Comparison of ENCODE assay signal across 12 mouse cellular contexts in the genomic region with DNA sequence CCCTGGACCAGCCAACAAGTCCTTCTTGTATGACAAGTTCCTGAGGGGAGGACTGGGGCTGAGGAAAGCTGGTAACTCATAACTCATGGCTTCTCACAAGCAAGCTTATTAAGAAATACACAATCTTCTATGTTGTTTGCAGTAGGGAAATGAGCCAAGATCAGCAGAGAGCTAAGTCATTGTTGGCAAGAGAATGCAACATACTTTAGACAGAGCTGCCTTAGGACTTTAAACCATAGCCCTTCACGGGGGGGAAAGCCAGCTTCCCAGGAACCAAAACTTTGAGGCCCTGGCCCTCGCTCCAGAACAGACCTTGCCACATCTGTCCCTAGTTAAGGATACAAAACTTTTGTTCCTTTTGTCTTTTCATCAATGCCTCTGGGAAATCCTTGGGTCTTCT. TPM values are rescaled to one million over a fixed set of nuclear protein-coding genes. Genes with fewer than 3 reads are reported as not detected.
DNase-seq lines count a peak whose midpoint lies in the region; ATAC-seq and TF ChIP-seq lines count a peak whose summit lies in the region.
"Had no signal": no experiment of that assay in that cellular context is flagged by ENCODE, and none has a peak within 500 bp of the region (broad histone marks: within the 10 kb centered on the region; RNA-seq: fewer than 3 reads in every experiment).

No protein-coding gene starts in this region.

- no peak overlapping the region for H3K9ac ChIP-seq in midbrain, postnatal 0 days (replicated peaks; ENCODE audit: low read length, poor library complexity, severe bottlenecking)
- no peak overlapping the region for H3K9ac ChIP-seq in midbrain, embryonic 16.5 days (ENCODE audit: low read depth, low read length)
- H3K9ac ChIP-seq in heart, embryonic 16.5 days (ENCODE audit: low read length) = no peak overlapping the region
- H3K9ac ChIP-seq in stomach, postnatal 0 days (ENCODE audit: low read length) = no peak overlapping the region
- no peak overlapping the region for H3K9ac ChIP-seq in hindbrain, embryonic 12.5 days
- H3K9ac ChIP-seq: embryonic facial prominence, embryonic 12.5 days; midbrain, embryonic 12.5 days had no signal

- no peaks in the 10 kb centered on the region for H3K4me1 ChIP-seq in midbrain, postnatal 0 days (ENCODE audit: insufficient read depth, low read length)
- no peaks in the 10 kb centered on the region for H3K4me1 ChIP-seq in midbrain, embryonic 16.5 days (ENCODE audit: control insufficient read depth, insufficient read depth, low read length)
- H3K4me1 ChIP-seq in heart, embryonic 16.5 days (ENCODE audit: control insufficient read depth, insufficient read depth, low read length) = no peaks in the 10 kb centered on the region; the same call in 1 of the 2 replicates
- H3K4me1 ChIP-seq in stomach, postnatal 0 days (replicated peaks; ENCODE audit: control insufficient read depth, insufficient read depth) = no peaks in the 10 kb centered on the region
- no peaks in the 10 kb centered on the region for H3K4me1 ChIP-seq in hindbrain, embryonic 12.5 days
- H3K4me1 ChIP-seq: midbrain, embryonic 12.5 days had no signal

- no peaks in the 10 kb centered on the region for H3K9me3 ChIP-seq in midbrain, postnatal 0 days (ENCODE audit: low read length)
- H3K9me3 ChIP-seq in midbrain, embryonic 16.5 days (replicated peaks; ENCODE audit: control insufficient read depth, low read length, poor library complexity, severe bottlenecking) = no peaks in the 10 kb centered on the region
- no peaks in the 10 kb centered on the region for H3K9me3 ChIP-seq in heart, embryonic 16.5 days (replicated peaks; ENCODE audit: control insufficient read depth, low read length)
- H3K9me3 ChIP-seq in stomach, postnatal 0 days (ENCODE audit: control insufficient read depth, low read length) = no peaks in the 10 kb centered on the region
- H3K9me3 ChIP-seq in hindbrain, embryonic 12.5 days (replicated peaks) = no peaks in the 10 kb centered on the region
- H3K9me3 ChIP-seq: embryonic facial prominence, embryonic 12.5 days; G1E; midbrain, embryonic 12.5 days had no signal

- peak; percentile 21 for DNase-seq in midbrain, postnatal 0 days (ENCODE audit: low spot score)
- peak; percentile 31 to 43 for DNase-seq in kidney, postnatal 4 days
- peak; percentile 25 for DNase-seq in stomach, postnatal 0 days (ENCODE audit: low spot score)
- no peak for DNase-seq in thymus, postnatal 0 days (ENCODE audit: low spot score)
- DNase-seq in left cerebral cortex, adult 9 months (ENCODE audit: low spot score in 2 of 2) = no peak
- DNase-seq: thymus, postnatal 36 days had no signal

- no peak overlapping the region for H3K27ac ChIP-seq in midbrain, postnatal 0 days (ENCODE audit: low read depth, low read length)
- H3K27ac ChIP-seq in midbrain, embryonic 16.5 days (ENCODE audit: low read length) = no peak overlapping the region
- H3K27ac ChIP-seq in heart, embryonic 16.5 days (ENCODE audit: low read length) = no peak overlapping the region
- H3K27ac ChIP-seq in stomach, postnatal 0 days (replicated peaks) = peak overlapping the region; percentile 56
- H3K27ac ChIP-seq in hindbrain, embryonic 12.5 days = no peak overlapping the region
- H3K27ac ChIP-seq: embryonic facial prominence, embryonic 12.5 days; midbrain, embryonic 12.5 days had no signal

- H3K4me2 ChIP-seq in midbrain, postnatal 0 days (ENCODE audit: low read depth, low read length, poor library complexity, severe bottlenecking) = no peak overlapping the region
- H3K4me2 ChIP-seq in midbrain, embryonic 16.5 days (ENCODE audit: low read length) = no peak overlapping the region
- H3K4me2 ChIP-seq in heart, embryonic 16.5 days (ENCODE audit: low read depth, low read length) = no peak overlapping the region
- no peak overlapping the region for H3K4me2 ChIP-seq in stomach, postnatal 0 days (replicated peaks; ENCODE audit: low read depth)
- no peak overlapping the region for H3K4me2 ChIP-seq in hindbrain, embryonic 12.5 days (replicated peaks)
- H3K4me2 ChIP-seq: embryonic facial prominence, embryonic 12.5 days; midbrain, embryonic 12.5 days had no signal

- no peak for TF ChIP-seq CTCF in midbrain, postnatal 0 days (IDR thresholded peaks at IDR 0.05)
- TF ChIP-seq CTCF in stomach, postnatal 0 days (IDR thresholded peaks at IDR 0.05; ENCODE audit: low read depth) = no peak

- no peaks in the 10 kb centered on the region for H3K27me3 ChIP-seq in midbrain, postnatal 0 days (ENCODE audit: insufficient read depth, low read length)
- no peaks in the 10 kb centered on the region for H3K27me3 ChIP-seq in midbrain, embryonic 16.5 days (ENCODE audit: control insufficient read depth, insufficient read depth, low read depth, low read length)
- H3K27me3 ChIP-seq in heart, embryonic 16.5 days (ENCODE audit: control insufficient read depth, insufficient read depth, low read length) = no peaks in the 10 kb centered on the region
- no peaks in the 10 kb centered on the region for H3K27me3 ChIP-seq in stomach, postnatal 0 days (ENCODE audit: control insufficient read depth, insufficient read depth, low read length)
- no peaks in the 10 kb centered on the region for H3K27me3 ChIP-seq in hindbrain, embryonic 12.5 days
- H3K27me3 ChIP-seq: embryonic facial prominence, embryonic 12.5 days; midbrain, embryonic 12.5 days had no signal

- no peaks in the 10 kb centered on the region for H3K36me3 ChIP-seq in midbrain, postnatal 0 days (ENCODE audit: insufficient read depth, low read length)
- H3K36me3 ChIP-seq in midbrain, embryonic 16.5 days (ENCODE audit: control insufficient read depth, insufficient read depth, low read length) = no peaks in the 10 kb centered on the region
- H3K36me3 ChIP-seq in heart, embryonic 16.5 days (ENCODE audit: control insufficient read depth, insufficient read depth) = no peaks in the 10 kb centered on the region
- no peaks in the 10 kb centered on the region for H3K36me3 ChIP-seq in stomach, postnatal 0 days (ENCODE audit: control insufficient read depth, insufficient read depth, low read length)
- H3K36me3 ChIP-seq in hindbrain, embryonic 12.5 days = no peaks in the 10 kb centered on the region
- H3K36me3 ChIP-seq: embryonic facial prominence, embryonic 12.5 days; midbrain, embryonic 12.5 days had no signal

- no peak for ATAC-seq in midbrain, postnatal 0 days (ENCODE audit: low FRiP score)
- no peak for ATAC-seq in midbrain, embryonic 16.5 days
- ATAC-seq in heart, embryonic 16.5 days (replicated peaks; ENCODE audit: extremely low read depth, insufficient read depth, low FRiP score) = peak; percentile 60; the same call in 1 of the 2 replicates
- peak; percentile 84 for ATAC-seq in stomach, postnatal 0 days (ENCODE audit: low FRiP score, low TSS enrichment)
- no peak for ATAC-seq in hindbrain, embryonic 12.5 days (ENCODE audit: low FRiP score)

- no peak overlapping the region for H3K4me3 ChIP-seq in midbrain, postnatal 0 days (ENCODE audit: low read depth, low read length)
- no peak overlapping the region for H3K4me3 ChIP-seq in midbrain, embryonic 16.5 days (ENCODE audit: low read depth, low read length)
- no peak overlapping the region for H3K4me3 ChIP-seq in heart, embryonic 16.5 days (ENCODE audit: low read length)
- no peak overlapping the region for H3K4me3 ChIP-seq in stomach, postnatal 0 days (ENCODE audit: low read depth, low read length)
- no peak overlapping the region for H3K4me3 ChIP-seq in hindbrain, embryonic 12.5 days
- H3K4me3 ChIP-seq: embryonic facial prominence, embryonic 12.5 days; midbrain, embryonic 12.5 days had no signal

- TF ChIP-seq EP300 in stomach, postnatal 0 days (optimal IDR thresholded peaks at IDR 0.05) = no peak

- WGBS in midbrain, postnatal 0 days = 75% methylated on average over 2 of the region's 2 CpGs
- WGBS in midbrain, embryonic 16.5 days = 67% methylated on average over 2 of the region's 2 CpGs
- WGBS in heart, embryonic 16.5 days = 60% methylated on average over 2 of the region's 2 CpGs
- 18% methylated on average over 2 of the region's 2 CpGs for WGBS in stomach, postnatal 0 days
- 87% methylated on average over 2 of the region's 2 CpGs for WGBS in hindbrain, embryonic 12.5 days

RNA-seq across cellular contexts. Expression of gene Phkb, which starts 30.9 kb away (rescaled TPM):
- 32.3 and 37.2 TPM in 2 replicates for total RNA-seq in midbrain, postnatal 0 days (2014; rRNA removed)
- 20.1 and 22.2 TPM in 2 replicates for polyA plus RNA-seq in midbrain, postnatal 0 days (2015; fragmentation: Nextera tagmentation; extraction: Ambion mirVana)
- polyA plus RNA-seq in midbrain, embryonic 16.5 days (2015; fragmentation: Nextera tagmentation; extraction: Ambion mirVana) = 32.6 and 37.2 TPM in 2 replicates
- polyA plus RNA-seq in heart, embryonic 16.5 days (2015; fragmentation: Nextera tagmentation; extraction: Ambion mirVana) = 42.2 and 43.3 TPM in 2 replicates
- polyA plus RNA-seq in stomach, postnatal 0 days (2015; fragmentation: Nextera tagmentation; extraction: Ambion mirVana) = 21.3 and 26.4 TPM in 2 replicates
- 34.9 and 35.3 TPM in 2 replicates for polyA plus RNA-seq in thymus, postnatal 0 days (2015; fragmentation: Nextera tagmentation; extraction: Ambion mirVana)
- 44.5 and 55.3 TPM in 2 replicates for polyA plus RNA-seq in hindbrain, embryonic 12.5 days (2016; fragmentation: Nextera tagmentation; extraction: Ambion mirVana)

RNA-seq across cellular contexts. Expression of gene Itfg1, which starts 30.9 kb away (rescaled TPM):
- total RNA-seq in midbrain, postnatal 0 days (2014; rRNA removed) = 258 and 286 TPM in 2 replicates
- 226 and 227 TPM in 2 replicates for polyA plus RNA-seq in midbrain, postnatal 0 days (2015; fragmentation: Nextera tagmentation; extraction: Ambion mirVana)
- 210 and 222 TPM in 2 replicates for polyA plus RNA-seq in midbrain, embryonic 16.5 days (2015; fragmentation: Nextera tagmentation; extraction: Ambion mirVana)
- 64.7 and 68.4 TPM in 2 replicates for polyA plus RNA-seq in heart, embryonic 16.5 days (2015; fragmentation: Nextera tagmentation; extraction: Ambion mirVana)
- polyA plus RNA-seq in stomach, postnatal 0 days (2015; fragmentation: Nextera tagmentation; extraction: Ambion mirVana) = 53.2 and 55.8 TPM in 2 replicates
- 50.7 and 55.1 TPM in 2 replicates for polyA plus RNA-seq in thymus, postnatal 0 days (2015; fragmentation: Nextera tagmentation; extraction: Ambion mirVana)
- 126 and 133 TPM in 2 replicates for polyA plus RNA-seq in hindbrain, embryonic 12.5 days (2016; fragmentation: Nextera tagmentation; extraction: Ambion mirVana)

Comparison
In these comparisons a context has a peak if more than half of its experiments do, and no peak if none do; other contexts are left out.
1. ATAC-seq: peak in heart, embryonic 16.5 days (single experiment) and stomach, postnatal 0 days (single experiment); none in midbrain, postnatal 0 days (single experiment), midbrain, embryonic 16.5 days (single experiment) and hindbrain, embryonic 12.5 days (single experiment).
2. DNase-seq: peak in midbrain, postnatal 0 days (single experiment), kidney, postnatal 4 days (2 of 2) and stomach, postnatal 0 days (single experiment); none in thymus, postnatal 0 days (single experiment) and left cerebral cortex, adult 9 months (0 of 2).